Mouse (Mus musculus): Measurements from ENCODE around the gene Vamp2. TPM values are rescaled to one million over a fixed set of nuclear protein-coding genes. Genes with fewer than 3 reads are reported as not detected.

Vamp2 gene
- polyA plus RNA-seq (2012; rRNA removed; ENCODE audit: low replicate concordance), result 99.7 and 132 TPM in 2 replicates

GRCm38 (mm10) chr11:69088103-69088855 is at the start of gene Vamp2:
Gene Vamp2, plus strand, starts transcription at chr11:69088490.

GRCm38 (mm10) chr11:69045531-69046394 is 42.5 kb upstream of the Vamp2 start, which contains the start of gene Aurkb:
Gene Aurkb, plus strand, starts transcription at chr11:69045647.

GRCm38 (mm10) chr11:69059357-69059974 is 28.8 kb upstream of the Vamp2 start, which contains the start of gene Borcs6:
Gene Borcs6, plus strand, starts transcription at chr11:69059717.

DNA sequence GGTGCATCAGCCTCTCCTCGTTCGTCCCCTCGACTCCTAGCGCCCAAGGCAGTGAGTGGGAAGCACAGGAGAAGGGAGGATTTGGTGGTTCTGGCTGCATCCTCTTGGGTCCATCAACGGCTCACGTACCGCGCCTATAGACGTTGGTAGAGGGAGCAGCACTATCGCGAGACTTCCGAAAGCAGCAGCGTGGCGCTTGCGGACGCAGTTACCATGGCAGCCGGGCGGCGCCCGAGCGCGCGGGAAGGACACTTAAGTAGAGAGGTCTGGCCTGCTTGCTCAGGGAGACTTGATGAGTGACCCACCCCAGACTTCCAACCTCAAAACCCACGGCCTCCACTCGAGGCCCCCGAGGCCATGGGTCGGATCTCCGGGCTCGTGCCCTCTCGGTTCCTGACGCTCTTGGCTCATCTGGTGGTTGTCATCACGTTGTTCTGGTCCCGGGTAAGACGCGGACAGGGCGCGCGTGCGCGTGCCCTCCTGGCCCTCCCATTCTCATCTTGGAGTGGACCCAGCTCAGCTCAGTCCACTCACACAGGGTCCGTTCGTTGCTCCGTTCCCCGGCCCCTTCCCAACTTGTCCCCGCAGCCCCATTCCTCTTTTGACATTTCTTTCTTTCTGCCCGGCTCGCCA is 17.6 kb upstream of the Vamp2 start, which contains the start of gene Tmem107:
Gene Tmem107, plus strand, starts transcription at position 217 of the 633 bp plus-strand sequence.

DNA sequence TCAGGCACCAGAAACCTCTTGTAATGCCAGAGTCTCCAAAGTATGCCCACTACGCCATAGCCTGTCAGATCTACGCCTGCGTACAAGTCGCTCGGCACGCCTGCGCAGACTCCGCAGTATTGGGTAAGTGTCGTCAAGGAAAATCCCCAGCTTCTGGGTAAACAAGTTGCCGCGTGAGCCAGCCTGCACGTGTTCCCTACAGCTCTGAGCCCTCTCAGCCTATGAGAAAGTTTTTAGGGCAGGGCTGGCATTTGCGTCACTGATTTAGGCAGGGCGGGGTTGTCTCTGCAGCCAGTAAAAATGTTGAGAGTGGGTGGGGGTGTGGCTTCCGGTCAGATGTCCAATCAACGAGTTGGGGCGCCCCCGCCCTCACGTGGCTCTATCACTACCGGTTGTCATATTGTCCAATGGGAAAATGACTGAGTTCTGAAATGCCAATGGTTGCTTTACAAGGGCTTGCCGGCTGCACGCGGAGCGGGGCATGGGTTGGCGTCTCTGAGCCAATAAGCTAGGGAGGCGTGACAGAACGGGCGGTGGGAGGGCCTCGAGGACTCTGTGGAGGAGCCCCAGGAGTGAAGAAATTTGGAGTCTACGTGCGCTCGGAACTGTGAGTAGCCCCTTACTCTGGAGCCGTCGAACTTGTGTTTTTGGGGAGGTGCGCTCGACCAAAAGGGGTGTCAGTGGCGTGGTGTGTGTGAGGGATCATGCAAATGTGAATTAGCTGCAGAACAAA is 6.6 kb downstream of the Vamp2 start, which contains the start of gene Per1:
Gene Per1, plus strand, starts transcription at position 521 of the 733 bp plus-strand sequence.

DNA sequence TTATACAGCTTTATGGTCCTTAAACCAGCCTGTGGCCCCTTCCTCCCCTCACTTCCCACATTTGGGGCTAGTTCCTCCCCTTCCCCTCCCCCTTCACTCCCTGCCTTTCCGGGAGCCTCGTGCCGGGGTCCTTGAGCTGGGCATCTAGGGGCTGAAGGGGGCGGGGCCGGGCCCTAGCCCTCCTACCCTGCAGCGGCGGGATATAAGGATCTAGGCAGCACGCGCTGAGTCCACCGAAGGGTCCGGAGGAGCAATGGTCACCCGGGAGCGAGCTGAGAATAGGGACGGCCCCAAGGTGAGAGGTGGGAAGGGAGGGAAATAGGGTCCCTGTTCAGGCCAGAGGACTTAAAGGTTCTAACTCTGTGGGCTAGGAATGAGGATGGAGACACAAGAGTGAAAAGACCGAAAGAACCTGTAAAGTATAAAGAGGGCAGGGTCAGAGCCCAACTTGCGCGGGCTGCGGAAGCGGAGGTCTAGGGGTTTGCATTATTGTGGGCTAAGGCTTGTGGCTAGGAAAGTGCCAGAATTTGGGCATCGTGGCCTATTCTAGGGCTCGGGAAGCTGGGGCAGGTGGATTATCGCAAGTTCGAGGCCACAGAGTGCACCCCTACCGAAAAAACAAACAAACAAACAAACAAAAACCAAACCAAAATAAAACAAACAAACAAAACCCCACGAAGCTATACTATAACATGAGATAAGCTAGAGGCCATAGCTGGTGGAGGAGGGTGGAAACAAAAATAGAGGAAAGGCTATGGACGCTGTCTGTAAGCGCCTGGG is 32.1 kb downstream of the Vamp2 start, which contains the start of gene Hes7:
Gene Hes7, plus strand, starts transcription at position 184 of the 780 bp plus-strand sequence.

GRCm38 (mm10) chr11:69122336-69122951 is 34.2 kb downstream of the Vamp2 start, which contains the start of gene 9130213A22Rik:
Gene 9130213A22Rik, minus strand, starts transcription at chr11:69122589.

DNA sequence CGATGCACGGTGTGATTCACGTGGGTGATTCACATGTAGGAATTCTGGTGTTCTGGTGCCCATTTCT is 37.4 kb downstream of the Vamp2 start, which contains the start of gene Aloxe3:
Gene Aloxe3, plus strand, starts transcription at position 45 of the 67 bp plus-strand sequence.

Other genes starting within 250 kb of the Vamp2 start
- 72.8 and 73.3 TPM in 2 replicates for gene Ndel1, start 216.6 kb upstream of the Vamp2 start, polyA plus RNA-seq (2012; rRNA removed; ENCODE audit: low replicate concordance)
- gene Rnf222, start 199.9 kb upstream of the Vamp2 start, polyA plus RNA-seq (2012; rRNA removed; ENCODE audit: low replicate concordance), result not detected in 2 replicates
- gene Rpl26, start 186.9 kb upstream of the Vamp2 start, polyA plus RNA-seq (2012; rRNA removed; ENCODE audit: low replicate concordance), result 1,054 and 2,025 TPM in 2 replicates
- 0.24 and 0.30 TPM in 2 replicates for gene Odf4, start 161.4 kb upstream of the Vamp2 start, polyA plus RNA-seq (2012; rRNA removed; ENCODE audit: low replicate concordance)
- gene Arhgef15, start 131.0 kb upstream of the Vamp2 start, polyA plus RNA-seq (2012; rRNA removed; ENCODE audit: low replicate concordance), result 51.6 and 87.1 TPM in 2 replicates
- 56.5 and 113 TPM in 2 replicates for gene Slc25a35, start 120.4 kb upstream of the Vamp2 start, polyA plus RNA-seq (2012; rRNA removed; ENCODE audit: low replicate concordance)
- gene Rangrf, start 113.3 kb upstream of the Vamp2 start, polyA plus RNA-seq (2012; rRNA removed; ENCODE audit: low replicate concordance), result 21.1 and 40.6 TPM in 2 replicates
- 10.0 and 25.2 TPM in 2 replicates for gene Pfas, start 80.0 kb upstream of the Vamp2 start, polyA plus RNA-seq (2012; rRNA removed; ENCODE audit: low replicate concordance)
- 28.6 and 48.0 TPM in 2 replicates for gene Ctc1, start 72.6 kb upstream of the Vamp2 start, polyA plus RNA-seq (2012; rRNA removed; ENCODE audit: low replicate concordance)
- gene Aurkb, start 42.8 kb upstream of the Vamp2 start, polyA plus RNA-seq (2012; rRNA removed; ENCODE audit: low replicate concordance), result 4.3 and 22.5 TPM in 2 replicates
- 16.4 and 22.0 TPM in 2 replicates for gene Borcs6, start 28.8 kb upstream of the Vamp2 start, polyA plus RNA-seq (2012; rRNA removed; ENCODE audit: low replicate concordance)
- 15.9 and 42.3 TPM in 2 replicates for gene Tmem107, start 17.7 kb upstream of the Vamp2 start, polyA plus RNA-seq (2012; rRNA removed; ENCODE audit: low replicate concordance)
- 20.2 and 56.0 TPM in 2 replicates for gene Per1, start 6.7 kb downstream of the Vamp2 start, polyA plus RNA-seq (2012; rRNA removed; ENCODE audit: low replicate concordance)
- 0.14 and 0.26 TPM in 2 replicates for gene Hes7, start 31.9 kb downstream of the Vamp2 start, polyA plus RNA-seq (2012; rRNA removed; ENCODE audit: low replicate concordance)
- 0.90 and 2.0 TPM in 2 replicates for gene 9130213A22Rik, start 34.1 kb downstream of the Vamp2 start, polyA plus RNA-seq (2012; rRNA removed; ENCODE audit: low replicate concordance)
- gene Aloxe3, start 37.4 kb downstream of the Vamp2 start, polyA plus RNA-seq (2012; rRNA removed; ENCODE audit: low replicate concordance), result 0.44 and 1.8 TPM in 2 replicates
- 0.06 TPM in 1 of 2 replicates, not detected in the other for gene Alox12b, start 68.5 kb downstream of the Vamp2 start, polyA plus RNA-seq (2012; rRNA removed; ENCODE audit: low replicate concordance)
- gene Alox8, start 109.4 kb downstream of the Vamp2 start, polyA plus RNA-seq (2012; rRNA removed; ENCODE audit: low replicate concordance), result not detected in 2 replicates
- 0.01 TPM in 1 of 2 replicates, not detected in the other for gene Gucy2e, start 148.5 kb downstream of the Vamp2 start, polyA plus RNA-seq (2012; rRNA removed; ENCODE audit: low replicate concordance)
- 5.7 and 11.8 TPM in 2 replicates for gene Cntrob, start 235.3 kb downstream of the Vamp2 start, polyA plus RNA-seq (2012; rRNA removed; ENCODE audit: low replicate concordance)
- gene Trappc1, start 235.5 kb downstream of the Vamp2 start, polyA plus RNA-seq (2012; rRNA removed; ENCODE audit: low replicate concordance), result 72.6 and 77.1 TPM in 2 replicates
- 0.92 and 2.9 TPM in 2 replicates for gene Kcnab3, start 237.8 kb downstream of the Vamp2 start, polyA plus RNA-seq (2012; rRNA removed; ENCODE audit: low replicate concordance)